Mouse (Mus musculus) inflammation-experienced regulatory T-cells, adult 6 months (primary cell): ENCODE measurements around the gene Dusp11. TPM values are rescaled to one million over a fixed set of nuclear protein-coding genes. Genes with fewer than 3 reads are reported as not detected.

Experiments
- polyA plus RNA-seq, 3 experiments: library from polyadenylated mRNA; unstranded; fragments of 100-300 nt; shearing (Covaris generic); gene quantifications; one replicate each; pipeline ENCODE4 v1.2.1; 2017

Gene Dusp11
- polyA plus RNA-seq, 3 experiments from 2014 or later, result 177 to 212 (median 182) TPM

Other genes starting within 250 kb of the Dusp11 start
- not detected for gene Nat8f7, start 248.5 kb downstream of the Dusp11 start, polyA plus RNA-seq
- gene Nat8f3, start 195.9 kb downstream of the Dusp11 start, polyA plus RNA-seq, result under 1 TPM in 1 of 3 experiments, not detected in 2; 0.45 TPM
- gene Nat8f6, start 140.7 kb downstream of the Dusp11 start, polyA plus RNA-seq, result not detected
- not detected for gene Nat8f5, start 140.7 kb downstream of the Dusp11 start, polyA plus RNA-seq
- gene Nat8, start 129.6 kb downstream of the Dusp11 start, polyA plus RNA-seq, result not detected
- under 1 TPM in 1 of 3 experiments, not detected in 2; 0.40 TPM for gene Nat8f2, start 92.5 kb downstream of the Dusp11 start, polyA plus RNA-seq
- gene Nat8f4, start 56.8 kb downstream of the Dusp11 start, polyA plus RNA-seq, result 1 to 10 TPM; 5.8 to 8.6 (median 6.7) TPM
- gene Tprkb, start 49.8 kb downstream of the Dusp11 start, polyA plus RNA-seq, result 10 to 100 TPM; 40.0 to 61.3 (median 50.0) TPM
- gene Nat8f1, start 46.0 kb downstream of the Dusp11 start, polyA plus RNA-seq, result 10 to 100 TPM in 1 of 3 experiments, 1 to 10 TPM in 2; 6.1 to 10.5 (median 9.5) TPM
- gene Figla, start 54.5 kb upstream of the Dusp11 start, polyA plus RNA-seq, result not detected
- not detected for gene Add2, start 67.0 kb upstream of the Dusp11 start, polyA plus RNA-seq
- under 1 TPM in 1 of 3 experiments, not detected in 2; 0.28 TPM for gene Tgfa, start 233.6 kb upstream of the Dusp11 start, polyA plus RNA-seq